Mouse (Mus musculus): Measurements from ENCODE around the gene Rabl3. TPM values are rescaled to one million over a fixed set of nuclear protein-coding genes. Genes with fewer than 3 reads are reported as not detected.

Gene Rabl3
- polyA plus RNA-seq (2015; fragmentation: Nextera tagmentation; extraction: Ambion mirVana), result 11.8 and 13.9 TPM in 2 replicates

DNA sequence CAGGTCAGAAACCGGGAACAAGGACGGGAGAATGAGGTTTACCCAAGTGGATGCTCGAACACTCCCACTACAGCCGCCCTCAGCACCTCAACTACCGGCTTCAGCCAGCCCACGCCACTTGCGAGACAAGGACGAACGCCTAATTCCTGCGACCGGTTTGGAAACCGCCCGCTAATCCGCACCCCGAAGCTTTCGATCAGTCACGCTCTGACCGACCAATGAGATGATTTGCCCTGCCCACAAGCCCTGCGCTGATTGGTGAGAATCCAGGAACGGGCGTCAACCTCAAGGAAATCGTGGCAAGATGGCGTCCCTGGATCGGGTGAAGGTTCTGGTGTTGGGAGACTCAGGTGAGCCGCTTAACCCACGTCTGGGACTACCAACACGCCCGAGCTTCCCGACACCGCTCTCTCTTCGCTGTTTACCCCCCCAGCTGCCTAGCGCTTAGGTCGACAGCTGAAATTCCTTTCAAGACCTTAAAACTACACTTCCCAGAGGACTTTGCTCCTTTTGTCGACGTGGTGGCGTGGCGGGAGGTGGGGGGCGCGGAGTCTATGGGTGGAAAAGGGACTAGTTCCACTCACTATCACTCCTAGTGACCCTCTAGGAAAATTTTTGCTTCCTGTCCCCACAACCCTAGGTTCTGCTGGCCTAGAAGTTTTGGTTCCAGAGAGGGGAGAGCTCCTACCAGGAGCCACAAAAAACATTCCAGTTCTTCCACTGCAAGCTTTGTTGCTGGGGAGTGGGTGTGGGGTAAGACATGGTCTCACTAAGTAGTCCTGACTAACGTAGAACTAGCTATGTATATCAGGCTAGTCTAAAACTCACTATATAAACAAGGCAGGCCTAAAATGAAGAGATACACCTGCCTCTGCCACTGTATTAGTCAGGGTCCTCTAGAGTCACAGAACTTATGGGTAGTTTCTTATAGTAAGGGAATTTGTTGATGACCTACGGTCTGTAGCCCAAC lies at the start of gene Rabl3, which contains the start of gene Gtf2e1:
Gene Rabl3, plus strand, starts transcription at position 275 of the 970 bp plus-strand sequence.
Gene Gtf2e1, minus strand, starts transcription at position 179 of the 970 bp plus-strand sequence.

GRCm38 (mm10) chr16:37579994-37580393 lies 40.3 kb downstream of the Rabl3 start, which contains the start of gene Hgd:
Gene Hgd, plus strand, starts transcription at chr16:37580153.

Other genes starting within 250 kb of the Rabl3 start
- not detected in 2 replicates for gene Stxbp5l, start 154.9 kb upstream of the Rabl3 start, polyA plus RNA-seq (2015; fragmentation: Nextera tagmentation; extraction: Ambion mirVana)
- gene Gtf2e1, start 96 bp upstream of the Rabl3 start, polyA plus RNA-seq (2015; fragmentation: Nextera tagmentation; extraction: Ambion mirVana), result 8.8 and 9.5 TPM in 2 replicates
- gene Hgd, start 40.3 kb downstream of the Rabl3 start, polyA plus RNA-seq (2015; fragmentation: Nextera tagmentation; extraction: Ambion mirVana), result 0.07 and 0.15 TPM in 2 replicates
- 54.0 and 62.4 TPM in 2 replicates for gene Ndufb4, start 114.6 kb downstream of the Rabl3 start, polyA plus RNA-seq (2015; fragmentation: Nextera tagmentation; extraction: Ambion mirVana)
- gene Fstl1, start 237.0 kb downstream of the Rabl3 start, polyA plus RNA-seq (2015; fragmentation: Nextera tagmentation; extraction: Ambion mirVana), result 112 and 134 TPM in 2 replicates